Mouse (Mus musculus): ENCODE data around the gene Rpusd2.
"Not testable (repeated sequence)": the region's sequence is repeated elsewhere in the genome, so short reads cannot be mapped to it uniquely, and the experiment has no call there.

Rpusd2 gene

GRCm38 (mm10) chr2:119034656-119035396 lies at the start of gene Rpusd2:
Gene Rpusd2 (plus strand): TSS chr2:119034790.
- peak; percentile 99 for DNase-seq (ENCODE audit: low spot score)

- no peak for DNase-seq (ENCODE audit: low spot score)
Measured at GRCm38 (mm10) chr2:118995490-118995889, 39.1 kb upstream of the Rpusd2 start.

GRCm38 (mm10) chr2:118995919-118996797 lies 38.4 kb upstream of the Rpusd2 start:
- DNase-seq (ENCODE audit: low spot score) = no peak

- no peak for DNase-seq (ENCODE audit: low spot score)
Measured at GRCm38 (mm10) chr2:118996798-118997105, 37.8 kb upstream of the Rpusd2 start.

- DNase-seq (ENCODE audit: low spot score) = no peak
Measured at GRCm38 (mm10) chr2:118998115-118998866, 36.3 kb upstream of the Rpusd2 start.

GRCm38 (mm10) chr2:118999025-118999639 lies 35.5 kb upstream of the Rpusd2 start:
- no peak for DNase-seq (ENCODE audit: low spot score)

- DNase-seq (ENCODE audit: low spot score) = no peak
Measured at GRCm38 (mm10) chr2:119006886-119007285, 27.7 kb upstream of the Rpusd2 start.

- no peak for DNase-seq (ENCODE audit: low spot score)
Measured at GRCm38 (mm10) chr2:119009376-119009775, 25.2 kb upstream of the Rpusd2 start.

- DNase-seq (ENCODE audit: low spot score) = no peak
Measured at GRCm38 (mm10) chr2:119014989-119015388, 19.6 kb upstream of the Rpusd2 start.

- no peak for DNase-seq (ENCODE audit: low spot score)
Measured at GRCm38 (mm10) chr2:119015604-119016180, 18.9 kb upstream of the Rpusd2 start.

GRCm38 (mm10) chr2:119016312-119016711 lies 18.3 kb upstream of the Rpusd2 start:
- DNase-seq (ENCODE audit: low spot score) = not testable (repeated sequence)

- DNase-seq (ENCODE audit: low spot score) = no peak
Measured at GRCm38 (mm10) chr2:119017647-119018046, 16.9 kb upstream of the Rpusd2 start.

- DNase-seq (ENCODE audit: low spot score) = peak; percentile 41
Measured at GRCm38 (mm10) chr2:119018391-119019122, 16.0 kb upstream of the Rpusd2 start.

- peak; percentile 47 for DNase-seq (ENCODE audit: low spot score)
Measured at GRCm38 (mm10) chr2:119019131-119019530, 15.5 kb upstream of the Rpusd2 start.

GRCm38 (mm10) chr2:119019538-119019937 lies 15.1 kb upstream of the Rpusd2 start:
- DNase-seq (ENCODE audit: low spot score) = no peak

- no peak for DNase-seq (ENCODE audit: low spot score)
Measured at GRCm38 (mm10) chr2:119023154-119023660, 11.4 kb upstream of the Rpusd2 start.

- DNase-seq (ENCODE audit: low spot score) = no peak
Measured at GRCm38 (mm10) chr2:119024536-119025238, 9.9 kb upstream of the Rpusd2 start.

GRCm38 (mm10) chr2:119025239-119025616 lies 9.4 kb upstream of the Rpusd2 start:
- no peak for DNase-seq (ENCODE audit: low spot score)

- no peak for DNase-seq (ENCODE audit: low spot score)
Measured at GRCm38 (mm10) chr2:119026951-119027350, 7.6 kb upstream of the Rpusd2 start.

- DNase-seq (ENCODE audit: low spot score) = peak; percentile 97
Measured at GRCm38 (mm10) chr2:119028941-119029551, 5.5 kb upstream of the Rpusd2 start, which contains the start of gene Ccdc32. Gene Ccdc32 (minus strand): TSS chr2:119029393.
